Mouse (Mus musculus): Measurements from ENCODE around the gene Acbd4.

Acbd4 gene

DNA sequence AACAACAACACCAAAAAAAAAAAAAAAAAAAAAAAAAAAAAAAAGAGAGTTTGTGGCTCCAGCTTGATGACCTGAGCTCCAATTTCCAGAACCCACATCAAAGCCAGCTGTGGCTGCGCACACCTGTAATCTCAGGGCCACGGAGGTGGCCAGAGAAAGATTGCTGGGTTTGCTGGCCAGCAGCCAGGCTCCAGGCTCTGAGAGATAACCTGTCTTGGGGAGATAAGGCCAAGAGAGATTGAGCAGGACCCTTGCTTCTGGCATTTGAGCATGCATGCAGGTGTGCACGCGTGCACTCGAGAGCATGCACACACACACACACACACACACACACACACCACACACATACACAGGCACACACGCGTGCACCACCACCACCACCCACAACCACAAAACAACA is 8.2 kb upstream of the Acbd4 start:
- DNase-seq (ENCODE audit: low spot score in 2 of 2), result no peak

DNA sequence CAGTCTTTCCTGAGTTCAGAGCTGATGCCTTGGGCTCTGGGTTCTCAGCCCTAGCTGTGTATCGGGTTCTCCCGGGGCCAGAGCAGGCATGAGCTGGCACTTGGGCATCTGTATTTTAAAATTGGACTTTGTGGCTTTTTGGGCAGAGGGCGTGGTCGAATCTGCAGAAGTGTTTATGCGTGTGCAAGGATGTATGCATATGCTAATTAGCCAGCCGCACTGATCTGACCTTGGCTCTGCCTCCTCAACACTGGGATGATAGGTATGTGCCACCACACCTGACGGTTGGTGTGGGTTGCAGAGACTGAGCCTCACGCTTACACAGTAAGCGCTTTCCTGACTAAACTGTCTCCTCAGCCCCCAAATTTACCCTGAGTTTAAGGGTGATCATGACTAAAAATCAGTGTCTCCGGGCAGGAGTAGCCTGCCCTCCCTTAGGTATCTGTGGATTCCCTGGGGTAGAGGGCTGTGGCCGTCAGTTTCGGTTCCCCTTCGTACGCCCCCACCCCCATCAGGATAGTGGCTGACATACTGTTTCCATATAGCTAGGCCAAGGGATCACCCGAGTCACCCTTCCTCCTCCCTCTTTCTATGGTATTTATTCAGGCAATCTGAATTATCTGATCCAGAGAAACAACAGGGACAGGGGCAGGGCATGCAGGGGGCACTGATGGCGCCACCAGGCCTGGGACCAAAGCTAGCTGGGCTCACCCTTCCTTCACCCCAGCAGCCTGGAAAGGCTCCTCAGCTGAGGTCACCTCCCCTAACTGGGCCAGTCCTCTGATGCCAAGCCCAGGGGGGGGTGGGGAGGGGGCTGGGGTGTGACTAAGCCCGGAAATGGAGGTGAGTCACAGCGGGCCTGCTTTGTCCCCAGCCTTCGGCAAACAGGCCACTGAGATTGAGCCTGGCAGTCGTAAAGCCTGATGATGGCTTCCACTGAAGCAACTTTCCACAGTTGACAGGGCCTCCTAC is 7.3 kb upstream of the Acbd4 start:
- DNase-seq (ENCODE audit: low spot score in 2 of 2), result peak in 1 of 2 experiments; percentile 52

DNA sequence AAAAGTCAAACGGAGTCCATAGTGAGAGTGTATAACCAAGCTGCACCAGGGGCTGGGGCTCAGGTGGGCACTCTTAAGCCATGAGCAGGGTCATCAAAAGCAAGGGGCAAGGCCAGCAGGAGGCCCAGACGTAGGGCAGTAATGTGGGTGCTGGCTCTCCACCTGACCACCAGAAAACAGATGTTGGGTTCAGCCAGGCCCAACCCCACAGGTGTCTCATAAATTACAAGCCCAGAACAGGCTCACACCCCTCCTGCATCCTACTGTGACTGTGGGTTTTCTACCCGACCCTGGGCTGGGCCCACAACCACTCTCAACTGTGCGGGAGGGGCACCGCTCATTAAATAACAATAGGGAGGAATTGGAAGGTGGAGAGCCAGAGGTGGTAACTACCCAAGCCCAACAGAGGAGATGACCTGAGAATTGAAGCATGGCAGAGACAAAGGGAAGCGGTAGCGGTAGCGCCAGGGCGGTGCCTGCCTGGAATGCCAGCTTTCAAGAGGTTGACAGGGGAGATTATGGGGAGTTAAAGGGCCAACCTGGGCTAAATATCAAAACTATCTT is 6.3 kb upstream of the Acbd4 start:
- DNase-seq (ENCODE audit: low spot score in 2 of 2), result peak in 1 of 2 experiments; percentile 12

DNA sequence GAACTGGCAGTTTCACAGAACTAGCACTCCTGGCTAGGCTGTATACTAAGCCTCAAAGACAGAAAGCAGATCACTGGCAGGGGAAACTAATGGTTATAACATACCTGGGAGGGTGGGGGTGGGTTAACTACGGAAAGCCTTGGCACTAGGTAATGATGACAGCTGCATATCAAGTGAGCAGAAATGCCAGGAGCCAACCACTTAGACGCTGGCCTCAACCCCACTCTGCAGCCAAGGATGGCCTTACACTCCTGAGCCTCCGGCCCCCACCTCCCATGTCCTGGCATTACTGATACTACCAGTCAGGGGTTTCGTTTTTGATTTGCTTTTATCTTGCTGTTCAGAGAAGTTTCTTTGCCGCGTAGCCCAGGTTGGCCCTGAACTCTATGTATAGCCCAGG is 5.7 kb upstream of the Acbd4 start:
- no peak for DNase-seq (ENCODE audit: low spot score in 2 of 2)

DNA sequence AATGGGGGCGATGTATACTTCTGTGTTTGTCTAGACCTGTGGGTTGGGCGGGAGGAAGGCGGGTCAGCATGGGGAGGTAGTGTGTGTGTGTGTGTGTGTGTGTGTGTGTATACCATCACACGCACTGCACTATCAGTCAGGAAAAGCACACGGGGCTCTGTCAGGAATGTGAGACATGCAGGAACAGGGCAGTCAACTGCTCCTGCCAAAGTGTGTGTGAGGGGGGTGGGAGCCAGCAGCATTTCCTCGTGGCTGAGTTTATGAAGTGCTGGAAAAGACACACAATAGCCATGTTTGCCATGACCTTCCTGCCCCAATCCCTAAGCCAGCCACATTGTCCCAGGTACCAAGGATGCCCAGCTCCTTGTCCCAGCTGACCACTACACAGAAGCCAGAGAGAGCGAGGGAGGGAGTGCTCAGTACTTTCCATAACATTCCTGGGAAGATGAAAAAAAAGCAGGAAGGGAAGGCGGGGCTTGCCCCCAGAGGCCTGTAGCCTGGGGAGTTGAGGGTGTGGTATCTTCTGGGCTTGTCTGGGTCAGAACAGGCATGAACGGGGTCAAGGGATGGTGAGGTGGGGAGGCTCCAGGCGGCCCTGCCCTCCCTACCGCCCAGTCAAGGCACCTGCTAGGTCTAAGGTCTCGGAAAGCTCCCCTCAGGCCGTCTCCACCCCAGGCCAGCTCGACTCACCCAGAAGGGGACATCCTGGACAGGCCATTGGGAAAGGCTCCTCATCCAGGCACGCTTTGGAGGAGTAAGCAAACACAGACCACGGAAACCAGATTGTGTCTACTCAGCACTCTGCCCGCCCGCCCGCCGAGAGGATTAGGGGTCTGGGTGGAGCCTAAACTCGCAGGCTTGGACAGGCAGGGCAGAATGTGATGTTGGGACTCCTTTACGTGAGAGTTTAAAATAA is 4.2 kb upstream of the Acbd4 start:
- DNase-seq (ENCODE audit: low spot score in 2 of 2), result peak in 1 of 2 experiments; percentile 12

DNA sequence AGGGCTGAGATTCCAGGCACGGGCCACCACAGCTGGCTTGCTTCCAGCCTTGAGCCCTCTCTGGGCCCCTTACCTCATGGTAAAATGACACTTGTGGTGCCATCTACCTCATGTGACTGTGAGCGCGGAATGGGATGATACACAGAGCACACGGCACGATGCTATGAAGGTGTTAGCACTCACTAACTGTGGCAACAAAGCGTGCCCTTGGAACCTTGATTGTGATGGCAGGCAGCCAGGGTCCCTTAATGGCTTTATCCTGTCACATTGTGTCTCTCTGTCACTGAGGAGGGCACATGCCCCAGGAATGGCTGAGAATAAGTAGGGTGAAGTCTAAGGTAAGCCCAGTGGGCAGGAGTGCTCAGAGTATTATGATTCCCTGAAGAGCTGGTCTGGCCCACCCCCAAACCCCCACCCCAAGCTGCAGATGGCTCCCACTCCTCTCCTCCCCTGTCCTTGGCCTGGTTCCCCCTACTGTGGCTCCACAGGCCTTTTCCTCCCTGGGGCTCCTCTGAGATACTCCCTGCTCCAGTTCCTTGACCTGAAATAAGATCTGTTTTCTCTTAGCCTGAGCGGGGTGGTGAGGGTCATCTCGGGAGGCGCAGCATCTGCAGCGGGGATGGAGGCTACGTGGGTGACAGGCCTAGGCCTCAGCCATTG is 2.8 kb upstream of the Acbd4 start:
- DNase-seq (ENCODE audit: low spot score in 2 of 2), result peak in 1 of 2 experiments; percentile 12

DNA sequence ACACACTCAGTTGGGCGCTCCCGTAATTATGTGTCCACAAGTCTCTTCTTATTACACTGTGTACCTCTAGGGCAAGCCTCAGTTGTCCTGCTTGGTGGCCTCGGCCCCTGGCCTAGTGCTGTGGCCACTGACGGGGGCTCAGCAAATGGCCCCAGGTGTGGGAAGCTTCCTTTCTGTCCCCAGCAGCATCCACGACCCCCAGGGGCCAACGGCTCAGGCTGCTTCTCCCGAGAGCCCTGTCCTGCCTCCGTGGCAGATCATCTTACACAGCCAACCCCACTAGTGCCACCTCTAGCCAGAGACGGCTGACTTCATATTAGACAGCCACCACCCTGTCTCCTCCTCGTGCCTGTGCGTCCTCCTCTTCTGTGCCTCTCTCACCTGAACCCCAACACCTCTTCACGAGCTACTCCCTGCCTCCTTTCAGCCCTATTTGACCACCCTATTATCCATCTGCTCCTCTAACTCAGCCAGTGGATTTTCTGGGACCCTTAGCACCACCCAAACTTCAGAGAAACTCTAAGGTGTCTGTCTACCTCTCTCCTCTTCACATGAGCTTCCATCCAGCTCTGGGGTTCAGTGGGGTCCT is 2.0 kb upstream of the Acbd4 start:
- DNase-seq (ENCODE audit: low spot score in 2 of 2), result peak in 1 of 2 experiments; percentile 12

DNA sequence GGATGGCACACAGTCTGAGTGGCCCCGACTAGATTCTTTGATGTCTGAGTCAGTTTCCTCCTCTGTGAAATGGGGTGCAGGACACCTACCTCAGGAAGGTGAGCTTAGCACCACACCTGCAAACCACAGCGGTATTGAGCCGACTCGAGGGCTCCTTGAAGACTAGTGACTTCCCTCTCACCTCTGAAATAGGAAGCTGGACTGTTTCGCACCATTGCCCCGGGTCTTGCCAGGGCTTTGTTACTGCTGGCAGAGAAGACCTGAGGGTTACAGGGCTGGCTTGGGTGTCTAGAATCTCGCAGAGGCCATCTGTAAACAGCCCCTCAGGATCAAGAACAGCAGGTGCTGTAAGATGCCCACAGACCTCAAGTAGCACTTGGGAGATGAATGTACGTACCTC is 1.1 kb upstream of the Acbd4 start:
- DNase-seq (ENCODE audit: low spot score in 2 of 2), result peak in 1 of 2 experiments; percentile 34

DNA sequence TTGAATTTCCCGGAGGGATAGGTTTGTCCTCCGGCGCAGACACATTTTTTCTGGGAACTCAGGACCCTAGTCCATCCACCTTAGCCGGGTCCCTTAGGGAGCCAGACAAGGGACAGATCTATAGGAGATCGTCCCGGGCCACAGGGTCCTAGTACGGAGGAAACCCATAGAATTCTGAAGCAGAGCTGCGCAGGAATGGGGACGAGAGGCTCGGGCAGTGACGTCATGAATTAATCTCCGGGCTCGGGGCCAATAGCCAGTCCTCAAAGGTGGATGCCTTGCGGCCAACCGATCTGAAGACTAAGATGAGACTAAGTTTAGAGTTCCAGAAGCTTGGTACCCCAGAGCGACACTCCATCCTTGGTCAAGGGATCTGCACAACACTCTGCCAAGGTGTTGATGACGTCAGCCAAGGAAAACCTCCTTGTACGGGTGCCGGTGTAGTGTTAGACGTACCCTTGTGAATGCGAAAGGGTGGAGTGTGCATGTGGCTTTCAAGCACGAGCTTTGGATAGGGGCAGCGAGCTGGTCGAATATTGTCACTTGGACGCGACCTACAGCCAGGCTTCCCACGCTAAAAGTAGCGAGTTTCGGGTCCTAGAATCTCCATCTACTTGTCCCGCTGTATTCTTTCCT is 502 bp downstream of the Acbd4 start:
- peak; percentile 55 to 66 for DNase-seq (ENCODE audit: low spot score in 2 of 2)

DNA sequence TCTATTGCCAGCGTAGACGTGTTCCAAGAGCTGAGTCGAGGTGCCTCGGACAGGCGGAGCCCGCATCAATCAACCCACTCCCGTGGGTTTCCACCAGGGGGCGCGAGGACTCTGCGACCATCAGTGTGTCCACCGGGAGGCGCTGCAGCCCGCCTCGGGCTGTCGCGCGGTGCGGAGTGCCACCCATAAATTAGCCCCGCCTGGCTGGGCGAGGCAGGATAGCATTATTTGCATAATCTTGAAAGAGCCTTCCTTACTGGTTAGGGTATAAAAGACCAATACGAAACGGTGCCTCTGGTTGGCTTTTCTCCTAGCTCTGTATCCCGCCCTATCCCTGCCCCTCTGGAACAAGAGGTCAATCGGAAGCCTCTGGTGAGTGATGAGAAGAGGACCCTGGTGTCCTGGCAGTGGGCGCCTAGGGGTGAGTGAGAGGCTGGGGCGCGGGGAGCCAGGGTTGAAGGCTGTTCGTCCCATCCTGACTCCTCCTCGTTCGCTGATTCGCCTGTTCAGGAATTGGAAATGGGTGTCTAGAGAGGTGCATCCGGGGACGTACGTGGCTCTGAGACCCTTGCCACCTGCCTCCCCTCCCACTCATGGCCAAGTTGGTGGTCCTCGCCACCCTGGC is 1.4 kb downstream of the Acbd4 start:
- peak; percentile 98 to 100 for DNase-seq (ENCODE audit: low spot score in 2 of 2)

DNA sequence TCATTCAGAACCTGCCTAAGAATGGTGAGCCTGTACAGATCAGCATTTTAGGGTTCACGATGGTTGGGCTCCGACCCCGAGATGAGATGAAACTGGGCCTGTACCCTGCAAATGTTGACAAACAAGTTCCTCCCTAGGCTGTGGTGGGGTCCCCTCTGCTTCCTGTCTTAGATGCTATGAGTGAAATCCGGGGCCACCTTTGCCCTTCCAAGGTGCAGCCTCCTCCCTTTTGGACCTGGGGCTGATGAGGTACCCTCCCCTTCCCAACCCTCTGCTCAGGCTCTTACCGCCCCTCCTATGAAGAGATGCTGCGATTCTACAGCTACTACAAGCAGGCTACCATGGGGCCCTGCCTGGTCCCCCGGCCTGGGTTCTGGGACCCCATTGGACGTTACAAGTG is 2.1 kb downstream of the Acbd4 start:
- DNase-seq (ENCODE audit: low spot score in 2 of 2), result peak in 1 of 2 experiments; percentile 49

DNA sequence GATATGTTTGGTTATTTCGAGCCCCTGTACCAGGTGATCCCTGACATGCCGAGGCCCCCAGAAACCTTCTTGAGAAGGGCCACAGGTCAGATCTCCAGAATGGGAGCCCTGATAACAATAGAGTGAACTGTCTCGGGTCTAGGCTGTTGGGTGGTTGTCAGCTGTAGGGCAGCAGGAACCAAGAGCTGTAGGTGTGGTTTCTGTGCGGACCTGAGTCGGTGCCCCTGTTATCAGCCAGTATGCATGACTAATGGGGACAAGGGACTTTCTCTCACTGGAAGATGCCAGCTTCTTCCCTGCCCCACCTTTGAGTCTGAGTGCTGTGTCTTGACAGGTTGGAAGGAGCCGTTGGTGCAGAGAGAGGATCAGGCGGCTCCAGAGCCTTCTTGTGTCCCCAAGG is 3.0 kb downstream of the Acbd4 start:
- peak in 1 of 2 experiments; percentile 36 for DNase-seq (ENCODE audit: low spot score in 2 of 2)

DNA sequence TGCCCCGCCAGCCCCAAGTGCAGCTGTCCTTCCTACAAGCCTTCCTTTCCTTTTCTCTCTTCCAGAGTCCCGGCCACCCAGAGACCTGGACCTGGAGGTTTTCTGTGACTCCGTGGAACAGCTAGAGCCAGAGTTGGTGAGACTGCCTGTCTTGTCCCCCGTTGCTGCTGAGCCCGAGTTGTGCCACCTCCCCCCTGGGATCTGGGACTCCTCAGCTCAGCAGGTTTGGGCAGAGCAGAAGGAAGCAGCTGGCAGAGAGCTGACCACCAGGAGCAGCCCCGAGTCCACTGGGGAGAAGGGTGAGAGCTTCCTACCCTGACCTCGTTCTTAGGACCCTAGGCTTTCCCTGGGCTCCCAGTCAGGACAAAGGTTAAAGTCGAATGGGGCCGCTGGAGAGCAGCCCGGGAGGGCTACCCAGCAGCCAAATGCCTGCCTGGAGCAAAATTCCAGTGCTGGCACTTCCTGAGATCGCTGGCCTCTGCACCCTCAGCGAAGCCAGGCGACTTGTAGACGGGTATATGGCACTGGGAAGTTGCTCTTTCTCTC is 3.8 kb downstream of the Acbd4 start:
- no peak for DNase-seq (ENCODE audit: low spot score in 2 of 2)

DNA sequence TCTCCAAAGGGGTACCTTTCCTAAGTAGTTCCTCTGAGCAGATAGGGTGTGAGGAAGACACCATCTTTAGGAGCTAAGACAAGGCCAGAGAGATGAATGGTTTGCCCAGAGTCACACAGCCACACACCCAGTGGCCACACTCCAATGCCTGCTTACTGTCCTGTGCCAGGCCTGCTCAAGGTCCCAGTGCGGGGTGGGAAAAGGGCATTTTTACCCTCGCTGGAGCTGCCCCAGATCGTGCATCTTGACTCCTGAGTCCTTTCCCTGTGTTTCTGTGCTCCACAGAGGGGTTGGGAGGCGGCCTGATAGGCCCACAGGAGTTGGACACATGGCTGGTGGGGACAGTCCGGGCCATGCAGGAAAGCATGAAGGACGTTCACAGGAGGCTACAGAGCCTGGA is 4.3 kb downstream of the Acbd4 start:
- no peak for DNase-seq (ENCODE audit: low spot score in 2 of 2)

DNA sequence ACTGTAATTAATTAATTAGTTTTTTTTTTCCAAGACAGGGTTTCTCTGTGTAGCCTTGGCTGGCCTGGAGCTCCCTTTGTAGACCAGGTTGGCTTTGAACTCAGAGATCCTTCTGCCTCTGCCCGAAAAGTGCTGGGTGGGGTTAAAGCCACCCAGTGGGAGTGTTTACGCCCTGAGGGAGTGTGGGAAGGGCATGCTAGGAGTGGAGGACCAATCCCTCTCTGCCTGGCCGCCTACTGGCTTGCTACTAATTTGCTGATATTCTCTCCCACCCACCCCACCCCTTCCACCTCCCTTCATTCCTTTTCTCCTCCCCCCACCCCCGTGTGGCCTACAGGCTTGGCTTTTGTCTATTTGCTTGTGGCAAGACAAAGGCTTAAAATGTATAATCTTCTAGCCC is 4.9 kb downstream of the Acbd4 start:
- DNase-seq (ENCODE audit: low spot score in 2 of 2), result no peak

DNA sequence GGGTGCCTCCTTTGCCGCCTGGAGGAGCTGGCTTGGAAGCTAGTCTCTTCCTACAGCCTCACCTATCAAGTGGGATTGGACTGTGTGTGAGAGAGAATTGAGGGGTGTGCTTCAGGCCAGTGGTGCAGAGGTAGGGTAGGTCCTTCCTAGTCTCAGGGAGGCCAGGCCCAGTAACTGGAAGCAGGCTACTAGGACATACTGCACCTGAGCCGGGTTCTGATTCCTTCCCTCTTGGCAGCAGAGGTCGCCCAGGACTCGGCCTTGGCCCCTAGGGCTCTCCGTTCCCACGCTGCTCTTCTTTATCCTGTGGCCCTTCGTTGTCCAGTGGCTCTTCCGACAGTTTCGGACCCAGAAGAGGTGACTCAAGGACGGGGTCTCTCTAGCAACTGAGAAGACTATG is 9.8 kb downstream of the Acbd4 start:
- no peak for DNase-seq (ENCODE audit: low spot score in 2 of 2)

DNA sequence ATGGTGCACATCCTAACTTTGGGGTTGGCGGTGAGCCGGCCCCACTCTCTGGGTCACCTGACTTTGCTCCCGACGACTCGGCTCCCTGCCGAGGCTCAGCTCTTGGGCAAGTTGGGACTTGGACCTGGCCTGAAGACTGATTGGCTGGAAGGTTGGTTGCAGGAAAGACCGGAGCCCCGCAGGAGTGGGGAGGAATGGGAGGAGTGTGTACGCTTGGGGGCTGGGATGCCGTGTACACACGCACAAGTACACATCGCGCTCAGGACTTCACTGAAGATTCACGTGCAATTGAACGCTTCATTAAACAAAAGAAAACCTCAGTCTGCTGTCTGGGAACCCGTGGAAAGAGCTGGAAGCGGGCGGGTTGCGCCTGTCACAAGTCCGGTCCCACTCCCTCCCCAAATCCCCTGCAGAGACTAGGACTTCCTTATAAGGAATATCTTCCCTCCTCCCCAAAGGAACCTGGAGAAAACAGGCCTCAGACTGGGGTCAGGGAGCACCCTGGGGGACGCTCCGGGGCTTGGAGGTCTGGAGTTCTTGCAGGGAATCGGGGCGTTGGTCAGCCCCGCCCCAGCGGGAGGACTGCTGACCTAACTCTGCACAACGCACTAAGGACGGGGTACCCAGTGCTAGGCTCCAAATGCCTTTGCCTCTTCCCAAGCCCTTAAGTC is 10.5 kb downstream of the Acbd4 start:
- DNase-seq (ENCODE audit: low spot score in 2 of 2), result no peak

DNA sequence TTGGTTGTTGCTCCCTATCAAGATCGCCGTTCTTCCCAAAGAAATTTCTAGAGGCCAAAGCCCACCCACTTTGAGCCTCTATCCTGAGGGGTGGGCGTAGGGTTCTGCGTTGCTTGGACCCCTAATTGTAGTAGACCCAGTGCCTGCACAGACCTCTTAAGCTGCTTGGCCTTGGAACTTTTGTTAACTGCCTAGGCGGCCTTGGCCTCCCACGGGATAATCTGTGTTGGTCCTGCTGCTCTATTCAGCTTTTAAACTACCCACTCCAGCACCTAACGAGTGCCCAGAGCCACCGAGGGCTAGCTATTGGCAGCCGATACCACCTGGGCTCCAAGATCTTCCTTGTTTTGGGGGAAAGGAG is 11.1 kb downstream of the Acbd4 start:
- no peak for DNase-seq (ENCODE audit: low spot score in 2 of 2)

DNA sequence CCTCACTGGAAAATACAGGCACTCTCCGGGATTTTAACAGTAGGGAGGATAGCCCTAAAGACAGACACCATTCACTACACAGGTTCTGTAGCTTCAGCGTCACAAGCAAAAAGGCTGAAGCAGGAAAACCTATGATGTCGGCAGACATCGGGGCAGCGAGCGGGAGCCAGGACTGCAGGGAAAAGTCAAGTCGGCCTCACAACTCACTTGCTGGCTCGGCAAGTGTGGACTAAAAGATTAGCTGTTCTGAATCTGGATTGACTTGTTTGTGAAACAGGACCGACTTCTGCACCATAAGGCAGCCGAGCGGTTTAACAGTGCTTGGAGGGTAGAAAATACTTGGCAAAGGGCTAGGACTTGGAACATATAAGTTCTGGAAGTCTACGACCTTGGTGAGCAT is 11.5 kb downstream of the Acbd4 start:
- DNase-seq (ENCODE audit: low spot score in 2 of 2), result no peak
